Mouse (Mus musculus): Measurements from ENCODE around the gene Gm37240.

DNA sequence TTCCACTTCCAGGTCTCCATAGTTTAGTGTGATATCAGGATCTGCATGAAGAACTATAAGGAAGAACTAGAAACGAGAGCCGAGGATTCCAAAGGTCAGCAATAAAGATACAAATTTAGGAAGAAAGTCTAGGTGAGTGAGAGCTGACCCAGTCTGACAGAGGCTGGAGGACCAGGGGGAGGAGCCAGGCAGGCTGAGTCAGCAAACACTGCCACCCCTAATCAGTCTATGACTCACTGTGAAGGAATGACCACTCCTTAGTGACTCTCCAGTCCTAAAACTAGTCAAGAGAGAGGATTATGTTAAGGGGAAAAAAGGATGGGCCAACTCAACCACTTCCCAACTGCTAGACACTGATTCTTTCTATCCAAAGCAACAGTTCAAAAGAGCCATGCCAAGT lies 6.6 kb downstream of the Gm37240 start:
- TF ChIP-seq CTCF (IDR thresholded peaks at IDR 0.05; ENCODE audit: insufficient read depth, low read depth, low read length): no peak
- no peak for TF ChIP-seq POLR2A (IDR thresholded peaks at IDR 0.05; ENCODE audit: insufficient read depth, low read depth, low read length)

Measured in olfactory bulb, adult 2 months (tissue).